Mouse (Mus musculus): ENCODE measurements at regions not wholly inside any gene's neighbourhood (a gene's known extent, or its start where the extent isn't known, plus 50 kb on each side); places are given as distances from the start of the nearest gene placed in this dataset.
"Not testable (repeated sequence)": the region's sequence is repeated elsewhere in the genome, so short reads cannot be mapped to it uniquely, and the experiment has no call there.

- peak in 1 of 2 experiments; percentile 56; a peak in 1 of 4 replicates for ATAC-seq (replicated peaks in 1 of 2; ENCODE audit: insufficient read depth in 1 of 2, low FRiP score in 2 of 2, low TSS enrichment in 1 of 2, low read depth in 1 of 2, poor library complexity in 2 of 2, severe bottlenecking in 2 of 2)
Measured at GRCm38 (mm10) chr12:113597163-113597562, 53.5 kb downstream of the Adam6a start.

GRCm38 (mm10) chr12:113610924-113611323, 67.2 kb downstream of the Adam6a start:
- ATAC-seq (replicated peaks in 1 of 2; ENCODE audit: insufficient read depth in 1 of 2, low FRiP score in 2 of 2, low TSS enrichment in 1 of 2, low read depth in 1 of 2, poor library complexity in 2 of 2, severe bottlenecking in 2 of 2) = peak; percentile 37 to 68; a peak in 1 of 4 replicates

GRCm38 (mm10) chr12:113625221-113625620, 81.5 kb downstream of the Adam6a start:
- ATAC-seq (replicated peaks in 1 of 2; ENCODE audit: insufficient read depth in 1 of 2, low FRiP score in 2 of 2, low TSS enrichment in 1 of 2, low read depth in 1 of 2, poor library complexity in 2 of 2, severe bottlenecking in 2 of 2) = peak; percentile 53 to 66; a peak in 3 of 4 replicates

- ATAC-seq (replicated peaks in 1 of 2; ENCODE audit: insufficient read depth in 1 of 2, low FRiP score in 2 of 2, low TSS enrichment in 1 of 2, low read depth in 1 of 2, poor library complexity in 2 of 2, severe bottlenecking in 2 of 2) = not testable (repeated sequence)
Measured at GRCm38 (mm10) chr12:113630803-113631202, 87.1 kb downstream of the Adam6a start.
